Mouse (Mus musculus): ENCODE data around the gene Mc1r. TPM values are rescaled to one million over a fixed set of nuclear protein-coding genes. Genes with fewer than 3 reads are reported as not detected.

Gene Mc1r
- total RNA-seq, 1 experiment from 2014 or later = not detected

DNA sequence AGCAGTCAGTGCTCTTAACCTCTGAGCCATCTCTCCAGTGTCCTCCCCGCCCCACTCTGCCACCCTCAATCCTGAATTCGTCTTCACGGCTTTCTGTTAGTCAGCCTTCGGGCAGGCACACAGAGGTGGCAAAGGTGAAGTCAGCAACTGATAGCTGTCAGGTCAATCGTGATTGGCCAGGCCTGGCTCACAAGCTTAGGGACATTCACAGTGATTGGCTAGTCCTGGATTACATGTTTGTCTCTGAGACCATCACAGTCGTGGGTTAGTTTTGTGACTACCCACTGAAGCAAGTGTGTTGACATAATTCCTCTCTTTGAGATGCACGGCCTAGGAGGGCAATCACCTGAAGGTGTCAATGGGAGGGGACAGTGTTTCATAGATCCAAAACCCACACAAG is 46.4 kb downstream of the Mc1r start:
- no peak for ATAC-seq (replicated peaks; ENCODE audit: insufficient number of reproducible peaks, low FRiP score, low TSS enrichment, poor library complexity, severe bottlenecking)

DNA sequence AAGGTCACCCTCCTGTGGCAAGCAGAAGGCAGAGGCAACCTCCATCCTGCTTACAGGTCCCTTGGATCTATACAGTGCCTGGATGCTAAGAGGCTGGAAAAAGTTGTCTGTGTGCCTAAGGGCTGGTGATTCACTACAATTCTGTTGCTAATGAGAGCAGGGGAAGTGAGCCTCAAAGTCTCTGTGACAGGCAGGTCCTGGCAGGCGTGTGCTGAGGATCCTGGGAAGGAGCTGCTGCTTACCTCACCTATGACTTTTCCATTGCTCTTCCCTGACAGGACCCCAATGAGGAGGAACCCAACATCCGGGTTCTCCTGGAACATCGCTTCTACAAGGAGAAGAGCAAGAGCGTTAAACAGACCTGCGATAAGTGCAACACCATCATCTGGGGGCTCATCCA is 47.0 kb downstream of the Mc1r start:
- no peak for ATAC-seq (replicated peaks; ENCODE audit: insufficient number of reproducible peaks, low FRiP score, low TSS enrichment, poor library complexity, severe bottlenecking)

DNA sequence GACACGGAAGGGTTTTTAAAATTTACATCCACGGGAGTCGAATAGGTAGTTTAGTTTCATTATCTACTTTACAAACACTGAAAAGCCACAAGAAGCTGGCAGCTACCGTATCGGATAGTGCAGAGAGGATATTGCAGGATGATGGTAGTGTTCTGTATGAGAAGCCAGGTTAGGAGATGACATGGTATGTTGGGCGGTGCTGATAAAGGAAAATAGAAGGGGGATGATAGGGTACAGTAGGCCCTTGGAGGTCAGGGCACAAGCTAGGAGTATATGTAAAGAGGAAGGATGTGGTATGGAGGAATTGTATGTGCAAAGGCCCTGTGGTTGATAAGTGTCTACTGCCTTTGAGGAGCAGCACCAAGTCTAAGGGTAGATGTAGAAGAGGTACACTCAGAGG is 47.7 kb downstream of the Mc1r start:
- ATAC-seq (replicated peaks; ENCODE audit: insufficient number of reproducible peaks, low FRiP score, low TSS enrichment, poor library complexity, severe bottlenecking) = no peak

Other genes starting within 250 kb of the Mc1r start
- gene Sult5a1, start 248.8 kb upstream of the Mc1r start, total RNA-seq (2017) = not detected in 3 replicates
- gene Dpep1, start 220.9 kb upstream of the Mc1r start, total RNA-seq (2017) = not detected in 3 replicates
- 53.4 to 64.6 TPM (median 62.4 TPM) in 3 replicates for gene Chmp1a, start 194.3 kb upstream of the Mc1r start, total RNA-seq (2017)
- not detected in 3 replicates for gene Spata33, start 194.3 kb upstream of the Mc1r start, total RNA-seq (2017)
- gene Cdk10, start 182.3 kb upstream of the Mc1r start, total RNA-seq (2017) = 25.8 to 42.8 TPM (median 39.1 TPM) in 3 replicates
- gene Spata2l, start 170.9 kb upstream of the Mc1r start, total RNA-seq (2017) = 0.85 to 3.6 TPM (median 0.95 TPM) in 3 replicates
- 17.2 to 28.0 TPM (median 25.4 TPM) in 3 replicates for gene Zfp276, start 152.9 kb upstream of the Mc1r start, total RNA-seq (2017)
- 28.2 to 59.4 TPM (median 54.9 TPM) in 3 replicates for gene Vps9d1, start 152.8 kb upstream of the Mc1r start, total RNA-seq (2017)
- 11.2 to 31.4 TPM (median 24.6 TPM) in 3 replicates for gene Fanca, start 88.5 kb upstream of the Mc1r start, total RNA-seq (2017)
- 0.32 TPM in 1 of 3 replicates, not detected in the others for gene Spire2, start 74.4 kb upstream of the Mc1r start, total RNA-seq (2017)
- 415 to 577 TPM (median 562 TPM) in 3 replicates for gene Tcf25, start 33.4 kb upstream of the Mc1r start, total RNA-seq (2017)
- gene Tubb3, start 4.3 kb downstream of the Mc1r start, total RNA-seq (2017) = 0.29 to 0.96 TPM (median 0.76 TPM) in 3 replicates
- gene Def8, start 16.4 kb downstream of the Mc1r start, total RNA-seq (2017) = 9.1 to 9.7 TPM (median 9.4 TPM) in 3 replicates
- gene Afg3l1, start 70.8 kb downstream of the Mc1r start, total RNA-seq (2017) = 11.3 to 24.6 TPM (median 14.3 TPM) in 3 replicates
- 0.64 TPM in 1 of 3 replicates, not detected in the others for gene Dbndd1, start 108.4 kb downstream of the Mc1r start, total RNA-seq (2017)
- gene Gas8, start 111.7 kb downstream of the Mc1r start, total RNA-seq (2017) = 4.2 to 6.7 TPM (median 5.1 TPM) in 3 replicates
- 0.19 to 1.7 TPM (median 0.86 TPM) in 3 replicates for gene Rhou, start 246.8 kb downstream of the Mc1r start, total RNA-seq (2017)

All from monocyte, adult 5-6 weeks (primary cell).